Mouse (Mus musculus) forebrain, embryonic 14.5 days (tissue): Measurements from ENCODE around the gene 9530077C05Rik. TPM values are rescaled to one million over a fixed set of nuclear protein-coding genes. Genes with fewer than 3 reads are reported as not detected.
"Not testable (repeated sequence)": the region's sequence is repeated elsewhere in the genome, so short reads cannot be mapped to it uniquely, and the experiment has no call there.

Source experiments
- ATAC-seq: fragments of 200-750 bp; cut with Nextera tagmentation; 2 replicates; pipeline ENCODE4 v1.8.0; 2017; ENCODE audit warnings: mild to moderate bottlenecking, moderate library complexity
- DNase-seq: peaks from one replicate; pipeline ENCODE4 v3.0.0-alpha.2; 2015; ENCODE audit warnings: low spot score
- H3K27ac ChIP-seq: fragments of 300-500 bp; sonication (generic); 2 replicates; pipeline ENCODE4 v1.5.1; 2014; ENCODE audit warnings: low read depth, mild to moderate bottlenecking, control low read depth, low read length, moderate library complexity
- H3K27me3 ChIP-seq: fragments of 300-500 bp; sonication (generic); replicated peaks from 2 replicates; pipeline ENCODE4 v1.6.1; 2014; ENCODE audit warnings: low read length, control low read depth, mixed read lengths; ENCODE audit not compliant: control insufficient read depth, insufficient read depth
- H3K36me3 ChIP-seq: fragments of 300-500 bp; sonication (generic); 2 replicates; pipeline ENCODE4 v1.6.1; 2014; ENCODE audit warnings: low read length, control low read depth; ENCODE audit not compliant: control insufficient read depth, insufficient read depth
- H3K4me1 ChIP-seq: fragments of 300-500 bp; sonication (generic); 2 replicates; pipeline ENCODE4 v1.6.1; 2014; ENCODE audit warnings: antibody characterized with exemption, low read length, control low read depth; ENCODE audit not compliant: control insufficient read depth, insufficient read depth
- H3K4me2 ChIP-seq: fragments of 300-500 bp; sonication (generic); 2 replicates; pipeline ENCODE4 v1.6.1; 2014; ENCODE audit warnings: mild to moderate bottlenecking, control low read depth, low read length
- H3K4me3 ChIP-seq: fragments of 300-500 bp; sonication (generic); 2 replicates; pipeline ENCODE4 v1.5.1; 2014; ENCODE audit warnings: low read depth, low read length, control low read depth
- H3K9ac ChIP-seq: fragments of 300-500 bp; sonication (generic); 2 replicates; pipeline ENCODE4 v1.6.1; 2014; ENCODE audit warnings: mild to moderate bottlenecking, low read length, control low read depth, moderate library complexity
- H3K9me3 ChIP-seq: fragments of 300-500 bp; sonication (generic); replicated peaks from 2 replicates; pipeline ENCODE4 v1.6.1; 2016; ENCODE audit warnings: low read length, control low read depth, mixed read lengths; ENCODE audit not compliant: control insufficient read depth
- WGBS: fragments of 180-500 bp; shearing (Covaris S2); extraction: QIAGEN DNeasy Blood & Tissue Kit; methylation state at CpG from one replicate; pipeline ENCODE4 v1.1.7; 2014; 5-methylcytosine and 5-hydroxymethylcytosine counted together
- polyA plus RNA-seq: library from polyadenylated mRNA; unstranded; fragments of >200 nt; fragmentation: Nextera tagmentation; extraction: Ambion mirVana; gene quantifications from 2 replicates; pipeline ENCODE4 v1.2.1, GENCODE M21; 2014

The 9530077C05Rik gene
- polyA plus RNA-seq, 1 experiment from 2014 or later = 12.2 TPM

DNA sequence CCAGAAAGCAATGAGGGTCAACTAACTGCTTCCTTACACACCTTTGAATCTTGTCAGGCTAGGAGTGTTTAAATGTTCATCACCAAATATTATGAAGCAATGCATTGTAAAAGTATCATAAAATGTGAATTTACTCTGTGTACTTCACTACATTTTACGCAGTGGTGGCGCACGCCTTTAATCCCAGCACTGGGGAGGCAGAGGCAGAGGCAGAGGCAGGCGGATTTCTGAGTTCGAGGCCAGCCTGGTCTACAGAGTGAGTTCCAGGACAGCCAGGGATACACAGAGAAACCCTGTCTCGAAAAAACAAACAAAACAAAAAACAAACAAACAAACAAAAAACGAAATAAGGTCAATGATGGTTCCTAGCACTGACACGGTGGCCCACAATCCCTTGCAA is 42.7 kb downstream of the 9530077C05Rik start, which contains the start of gene Gm17545:
Gm17545 (plus strand) TSS at position 301 of the 400 bp plus-strand sequence.
- H3K9ac ChIP-seq, ATAC-seq, H3K4me3 ChIP-seq, H3K4me1 ChIP-seq, H3K4me2 ChIP-seq, H3K27me3 ChIP-seq, H3K9me3 ChIP-seq, DNase-seq, H3K27ac ChIP-seq: not testable (repeated sequence)
- peaks cover 81% of the 10 kb centered on the region for H3K36me3 ChIP-seq
- WGBS = 92% methylated on average over 8 of the region's 8 CpGs

DNA sequence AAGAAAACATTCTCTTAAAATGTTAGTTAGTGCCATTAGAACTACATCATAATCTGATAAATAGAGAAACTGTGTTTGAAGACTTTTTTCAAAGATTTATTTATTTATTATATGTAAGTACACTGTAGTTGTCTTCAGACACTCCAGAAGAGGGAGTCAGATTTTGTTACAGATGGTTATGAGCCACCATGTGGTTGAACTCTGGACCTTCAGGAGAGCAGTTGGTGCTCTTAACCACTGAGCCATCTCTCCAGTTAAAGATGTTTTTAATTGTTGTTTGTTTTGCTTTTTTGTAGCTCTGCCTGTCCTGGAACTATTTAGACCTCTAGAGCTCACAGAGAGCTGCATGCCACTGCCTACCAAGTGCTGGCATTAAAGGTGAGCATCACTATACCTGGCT is 43.7 kb downstream of the 9530077C05Rik start:
- Histone ChIP-seq H3K27ac (no peak overlapping the region), H3K4me2 (no peak overlapping the region), H3K9ac (no peak overlapping the region), H3K27me3 (no peaks in the 10 kb centered on the region), H3K36me3 (peaks cover 79% of the 10 kb centered on the region), H3K4me3 (no peak overlapping the region), H3K9me3 (no peaks in the 10 kb centered on the region), H3K4me1 (no peaks in the 10 kb centered on the region)
- ATAC-seq (no peak), DNase-seq (no peak)

DNA sequence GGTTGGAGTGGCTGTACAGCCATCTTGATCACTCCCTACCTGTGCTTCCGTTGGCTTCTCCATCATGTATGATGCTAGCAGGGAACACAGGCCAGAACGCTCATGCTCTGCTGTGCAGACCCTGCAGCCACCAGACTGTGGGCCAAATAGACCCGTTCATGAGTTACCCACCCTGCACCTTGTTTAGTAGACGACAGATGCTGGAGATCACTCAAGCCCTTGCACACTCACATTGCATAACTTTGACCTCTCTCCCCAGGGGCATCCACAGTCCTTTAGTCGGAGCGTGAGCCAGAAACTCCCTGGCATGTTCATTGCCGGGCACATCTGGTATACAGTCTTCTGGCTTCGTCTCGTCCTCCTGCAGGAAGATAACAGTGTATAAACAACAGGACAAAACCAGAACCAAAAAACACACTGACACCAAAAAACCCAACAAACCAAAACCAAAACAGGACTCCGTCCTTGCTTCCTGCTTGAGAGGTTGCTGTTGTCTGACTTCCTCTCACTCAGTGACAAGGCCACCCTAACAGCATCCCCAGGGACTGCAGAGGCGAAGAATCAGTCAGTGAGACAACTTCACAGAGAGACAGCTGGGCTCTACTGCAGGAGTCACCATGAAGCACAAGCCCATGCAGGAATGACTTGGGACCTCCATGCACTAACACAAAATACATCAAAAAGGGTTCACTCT is 46.0 kb downstream of the 9530077C05Rik start:
- Histone ChIP-seq H3K9ac (no peak overlapping the region), H3K4me3 (no peak overlapping the region), H3K4me1 (no peaks in the 10 kb centered on the region), H3K36me3 (peaks cover 65% of the 10 kb centered on the region), H3K27me3 (no peaks in the 10 kb centered on the region), H3K9me3 (no peaks in the 10 kb centered on the region), H3K4me2 (no peak overlapping the region), H3K27ac (no peak overlapping the region)
- ATAC-seq (no peak), DNase-seq (no peak)
- 91% methylated on average over 11 of the region's 11 CpGs for WGBS

DNA sequence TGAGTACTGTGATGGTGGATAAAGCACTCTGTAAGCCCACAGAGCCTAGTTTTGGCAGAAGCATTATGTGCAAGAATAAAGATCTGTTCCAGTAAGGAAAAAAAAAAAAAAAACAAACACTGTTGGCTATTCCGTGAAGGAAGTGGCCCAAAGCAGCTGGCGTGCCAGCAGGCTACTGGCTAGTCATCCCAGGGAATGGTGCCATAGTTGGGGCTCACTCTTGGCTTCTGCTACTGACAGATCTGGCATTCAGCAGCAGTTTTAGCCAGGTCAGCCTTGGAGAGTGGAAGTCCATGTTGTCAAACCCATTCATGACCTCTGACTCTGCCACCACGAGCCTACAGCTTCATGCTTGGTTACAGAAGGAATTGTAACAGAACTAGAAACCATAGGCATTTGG is 50.6 kb downstream of the 9530077C05Rik start:
- Histone ChIP-seq H3K27me3 (no peaks in the 10 kb centered on the region), H3K9me3 (no peaks in the 10 kb centered on the region), H3K4me2 (no peak overlapping the region), H3K27ac (no peak overlapping the region), H3K4me1 (no peaks in the 10 kb centered on the region), H3K9ac (no peak overlapping the region), H3K36me3 (peaks cover 23% of the 10 kb centered on the region), H3K4me3 (no peak overlapping the region)
- 89% methylated on average over 3 of the region's 3 CpGs for WGBS
- no peak for ATAC-seq
- DNase-seq = no peak

DNA sequence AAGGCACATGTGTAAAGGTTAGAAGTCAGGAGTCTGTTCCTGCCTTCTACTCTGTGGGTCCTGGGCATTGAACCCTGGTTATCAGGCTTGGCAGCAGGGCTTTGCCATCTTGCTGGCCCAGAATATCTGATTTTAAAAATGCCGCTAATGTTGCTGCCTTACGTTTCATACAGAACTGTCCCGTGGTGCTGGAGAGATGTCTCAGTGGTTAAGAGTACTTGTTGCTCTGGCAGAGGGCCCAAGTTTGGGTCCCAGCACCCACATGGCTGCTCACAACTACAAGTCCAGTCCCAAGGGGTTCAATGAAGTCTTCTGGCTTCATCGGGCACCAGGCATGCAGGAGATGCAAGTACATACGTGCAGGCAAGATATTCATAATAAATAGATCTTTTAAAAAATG is 54.9 kb downstream of the 9530077C05Rik start:
- Histone ChIP-seq H3K27me3 (no peaks in the 10 kb centered on the region), H3K9ac (no peak overlapping the region), H3K36me3 (peaks cover 8% of the 10 kb centered on the region; the same call in 1 of the 2 replicates), H3K4me3 (no peak overlapping the region), H3K9me3 (no peaks in the 10 kb centered on the region), H3K4me1 (0 out of 2 replicates have a peak, but pooled peaks cover 2% of the 10 kb centered on the region), H3K4me2 (no peak overlapping the region), H3K27ac (no peak overlapping the region)
- no peak for DNase-seq
- WGBS = 95% methylated on average over 5 of the region's 5 CpGs
- no peak for ATAC-seq

DNA sequence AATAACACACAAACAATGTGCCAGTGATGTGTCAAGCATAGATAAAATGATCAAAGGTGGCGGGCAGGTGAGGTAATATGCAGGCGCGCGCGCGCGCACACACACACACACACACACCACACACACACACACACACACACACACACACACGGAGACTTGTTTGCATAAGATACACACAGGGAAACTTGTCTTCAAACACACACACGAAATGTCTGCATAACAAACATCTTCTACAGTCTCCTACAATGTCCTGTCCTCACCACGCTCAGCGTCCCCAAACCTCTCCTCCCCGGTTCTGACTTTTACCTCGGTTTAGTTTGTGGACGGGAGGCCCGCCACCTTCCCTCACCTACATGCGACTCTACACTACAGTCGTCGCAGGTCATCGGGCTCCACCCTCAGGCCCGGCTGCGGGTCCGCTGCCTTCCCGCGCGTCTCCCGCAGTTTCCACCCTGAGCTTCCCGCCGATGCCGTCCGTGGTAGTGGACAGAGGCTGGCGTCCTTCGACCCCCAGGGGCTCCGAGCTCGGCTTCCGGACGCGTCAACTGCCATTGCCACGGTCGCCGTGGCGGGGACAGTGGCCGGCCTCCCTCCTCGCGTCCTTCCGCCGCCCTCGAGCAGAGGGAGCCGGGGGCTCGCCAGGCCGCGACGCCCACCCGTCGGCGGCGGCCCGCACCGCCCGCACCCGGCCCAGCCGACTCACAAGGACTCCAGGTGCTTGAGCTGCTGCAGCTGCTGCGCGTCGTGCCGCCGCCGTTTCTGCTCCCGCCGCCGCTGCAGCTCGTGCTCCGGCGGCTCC is 56.3 kb downstream of the 9530077C05Rik start:
- Histone ChIP-seq H3K9ac (peak overlapping the region; percentile 95), H3K9me3 (no peaks in the 10 kb centered on the region), H3K27me3 (no peaks in the 10 kb centered on the region), H3K4me3 (peak overlapping the region; percentile 86), H3K27ac (peak overlapping the region; percentile 91), H3K4me1 (0 out of 2 replicates have a peak, but pooled peaks cover 2% of the 10 kb centered on the region), H3K4me2 (peak overlapping the region; percentile 75), H3K36me3 (0 out of 2 replicates have a peak, but pooled peaks cover 3% of the 10 kb centered on the region)
- ATAC-seq (peak; percentile 84), DNase-seq (peak; percentile 46)
- WGBS = 2% methylated on average over 72 of the region's 73 CpGs

DNA sequence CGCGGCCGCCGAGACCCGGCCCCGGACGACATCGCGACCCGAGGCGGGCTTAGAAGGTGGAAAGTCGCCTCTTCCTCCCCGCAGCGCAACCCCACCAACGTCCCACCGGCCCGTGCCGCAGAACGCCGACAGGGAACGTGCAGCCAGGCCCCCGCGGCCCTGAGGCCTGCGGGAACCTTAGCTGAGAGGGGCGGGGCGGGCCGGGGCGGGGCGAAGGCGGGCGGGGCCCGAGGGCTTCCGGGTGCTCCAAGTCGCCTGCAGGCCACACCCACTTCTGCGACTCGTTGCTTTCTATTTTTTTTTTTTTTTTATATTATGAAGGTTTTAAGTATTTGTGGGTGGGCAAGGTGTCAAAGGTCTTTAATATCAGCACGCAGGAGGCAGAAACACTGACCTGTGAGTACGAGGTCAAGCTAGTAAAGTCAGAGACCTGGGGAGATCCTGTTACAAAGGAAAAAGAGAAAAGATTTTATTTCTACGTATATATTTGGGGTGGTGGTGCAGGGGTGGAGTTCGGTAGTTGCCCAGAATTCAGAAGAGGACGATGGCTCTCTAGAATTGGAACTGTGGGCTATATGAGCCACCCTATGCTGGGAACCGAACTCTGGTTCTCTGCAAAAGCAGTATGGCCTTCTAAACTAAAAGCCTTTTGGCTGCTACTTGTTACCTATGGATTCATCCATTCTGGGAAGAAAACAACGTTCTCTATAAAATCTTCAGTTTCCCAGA is 57.0 kb downstream of the 9530077C05Rik start:
- Histone ChIP-seq H3K36me3 (0 out of 2 replicates have a peak, but pooled peaks cover 3% of the 10 kb centered on the region), H3K4me3 (peak overlapping the region; percentile 86), H3K9me3 (no peaks in the 10 kb centered on the region), H3K9ac (peak overlapping the region; percentile 95), H3K27ac (peak overlapping the region; percentile 91), H3K4me1 (0 out of 2 replicates have a peak, but pooled peaks cover 2% of the 10 kb centered on the region), H3K4me2 (peak overlapping the region; percentile 75), H3K27me3 (no peaks in the 10 kb centered on the region)
- DNase-seq (peak; percentile 88), ATAC-seq (peak; percentile 94)
- 3% methylated on average over 43 of the region's 43 CpGs for WGBS

DNA sequence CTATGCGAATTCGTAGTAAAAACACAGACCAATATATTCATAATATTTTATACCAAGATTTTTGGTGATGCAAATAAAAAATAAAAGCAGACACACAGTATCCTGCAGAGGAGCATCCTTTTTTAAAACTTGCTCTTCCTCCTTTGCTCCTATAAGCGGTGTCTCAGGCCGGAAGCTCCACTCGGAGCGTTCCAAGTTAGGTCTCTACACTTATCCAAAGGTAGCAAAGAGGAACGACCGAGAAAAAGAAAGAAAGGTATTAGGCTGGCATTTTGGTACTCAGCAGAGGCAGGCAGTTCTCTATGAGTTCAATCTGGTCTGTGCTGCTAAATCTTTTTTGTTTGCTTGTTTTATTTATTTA is 57.6 kb downstream of the 9530077C05Rik start:
- Histone ChIP-seq H3K9me3 (no peaks in the 10 kb centered on the region), H3K27ac (no peak overlapping the region), H3K9ac (no peak overlapping the region), H3K36me3 (0 out of 2 replicates have a peak, but pooled peaks cover under 1% of the 10 kb centered on the region), H3K27me3 (no peaks in the 10 kb centered on the region), H3K4me1 (0 out of 2 replicates have a peak, but pooled peaks cover 2% of the 10 kb centered on the region), H3K4me3 (no peak overlapping the region), H3K4me2 (no peak overlapping the region)
- no peak for DNase-seq
- 78% methylated on average over 8 of the region's 8 CpGs for WGBS
- no peak for ATAC-seq
